Mouse (Mus musculus): ENCODE data around the gene Lonrf2.

- TF ChIP-seq GATA2 (IDR thresholded peaks at IDR 0.05; ENCODE audit: borderline replicate concordance, low read depth, low read length) (no peak), CTCF (IDR thresholded peaks at IDR 0.05; ENCODE audit: low read depth, low read length) (no peak), GATA1 (IDR thresholded peaks at IDR 0.05; ENCODE audit: borderline replicate concordance, low read length) (no peak)
These were observed 70.3 kb downstream of the Lonrf2 start for GRCm38 (mm10) chr1:38766254-38766653.

Data from G1E (cell line).